Mouse (Mus musculus): Measurements from ENCODE around the gene Ptprn. TPM values are rescaled to one million over a fixed set of nuclear protein-coding genes. Genes with fewer than 3 reads are reported as not detected.

The Ptprn gene
- polyA plus RNA-seq, 1 experiment from 2014 or later, result 0.35 TPM

DNA sequence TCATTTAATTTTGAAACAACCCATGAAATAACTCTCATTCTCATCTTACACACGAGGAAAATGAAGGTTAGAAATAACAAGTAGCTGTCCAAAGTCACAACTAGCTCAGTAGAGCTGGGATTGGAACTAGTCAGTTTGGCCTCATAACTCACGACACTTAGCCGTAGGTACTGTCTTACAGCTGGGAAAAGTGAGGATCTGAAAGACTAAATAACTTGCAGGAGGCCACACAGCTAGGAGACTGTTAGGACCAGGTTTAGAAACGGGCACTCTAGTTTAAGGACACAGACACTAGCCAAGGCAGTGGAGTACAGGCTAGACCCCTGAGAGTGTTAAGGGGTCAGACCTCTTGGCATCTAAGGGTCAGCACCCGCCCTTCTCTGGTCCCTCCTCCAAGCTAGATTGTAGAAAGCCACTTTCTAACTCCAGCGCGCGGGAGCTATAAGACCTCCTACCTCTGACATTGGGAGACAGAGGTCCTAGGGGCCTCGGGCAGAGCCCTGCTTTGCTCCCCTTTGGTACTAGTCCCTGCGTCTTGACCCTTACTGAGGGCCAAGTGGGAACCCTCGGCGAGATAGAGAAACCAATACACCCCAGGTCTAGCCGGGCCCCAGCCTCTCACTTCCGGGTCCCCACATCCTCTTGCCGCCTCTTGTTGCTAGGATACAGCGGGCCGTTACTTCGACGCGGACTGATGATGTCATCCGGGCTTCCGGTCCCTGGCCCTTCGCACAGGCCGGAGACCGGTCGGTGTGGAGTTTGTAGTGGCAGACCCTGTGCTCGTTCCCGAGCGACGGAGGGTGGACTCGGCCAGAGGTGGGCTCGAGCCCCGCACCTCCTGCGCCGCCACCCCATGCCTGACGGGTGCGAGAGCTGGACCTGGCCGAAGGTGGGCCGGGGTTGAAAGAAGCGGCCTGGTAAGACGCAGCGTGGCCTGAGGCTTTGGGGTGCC is 53.9 kb downstream of the Ptprn start, which contains the start of the genes Glb1l and Stk16:
Gene Glb1l (minus strand): TSS at position 678 of the 952 bp plus-strand sequence.
Gene Stk16 (plus strand): TSS at position 703 of the 952 bp plus-strand sequence.
- 0 out of 2 replicates have a peak within 1 kb of the TSS, but pooled peaks have one; percentile 45 for H3K27ac ChIP-seq
- peak within 1 kb of the TSS; percentile 97 for H3K4me3 ChIP-seq (replicated peaks)
- peak within 1 kb of the TSS; percentile 90 for H3K9ac ChIP-seq (replicated peaks)
- 6% methylated on average over 42 of the region's 42 CpGs for WGBS
- peaks cover 37% of the 10 kb centered on the region for H3K36me3 ChIP-seq
- peak within 1 kb of the TSS; percentile 92 for H3K4me2 ChIP-seq
- ATAC-seq (ENCODE audit: insufficient number of reproducible peaks, insufficient read depth, low FRiP score, low TSS enrichment, low read depth), result peak; percentile 75
- no peaks in the 10 kb centered on the region; the same call in 1 of the 2 replicates for H3K27me3 ChIP-seq
- H3K4me1 ChIP-seq (replicated peaks), result peaks cover 29% of the 10 kb centered on the region
- no peaks in the 10 kb centered on the region for H3K9me3 ChIP-seq

DNA sequence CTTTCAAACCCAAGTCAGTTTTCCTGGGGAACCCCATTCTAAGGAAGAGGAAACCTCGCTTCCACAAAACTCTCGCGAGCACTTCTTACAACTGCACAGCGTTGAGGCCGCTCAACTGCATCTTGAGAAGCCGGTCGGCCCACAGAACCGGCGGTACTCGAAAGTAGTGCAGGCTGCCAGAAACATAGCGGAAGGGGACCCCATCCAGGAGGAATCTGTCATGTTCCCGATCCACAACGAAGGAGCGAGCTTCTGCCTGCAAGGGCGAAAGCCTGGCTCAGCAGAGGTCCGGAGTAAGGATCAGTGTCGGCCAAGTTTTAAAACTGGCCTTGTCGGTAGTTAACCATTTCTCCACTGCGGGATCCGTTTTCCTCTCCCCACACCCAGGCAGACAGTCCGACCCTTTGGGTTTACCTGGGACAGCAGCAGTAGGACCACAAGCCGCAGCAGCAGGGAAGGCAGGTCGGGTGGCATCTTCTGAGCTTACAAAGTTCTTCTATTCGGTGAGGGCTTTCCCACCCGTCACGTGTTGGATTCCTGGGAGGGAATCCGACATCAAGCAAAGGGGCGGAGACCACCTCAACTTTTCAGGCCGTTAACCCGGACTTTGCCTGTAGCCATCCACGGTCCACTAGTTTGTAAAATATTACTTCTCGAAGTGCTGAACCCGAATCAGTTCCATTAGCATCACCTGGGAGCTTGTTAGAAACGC is 55.2 kb downstream of the Ptprn start:
- H3K9me3 ChIP-seq, result no peaks in the 10 kb centered on the region
- peaks cover 24% of the 10 kb centered on the region for H3K36me3 ChIP-seq
- no peak overlapping the region for H3K27ac ChIP-seq
- H3K9ac ChIP-seq (replicated peaks), result peak overlapping the region; percentile 70
- ATAC-seq (ENCODE audit: insufficient number of reproducible peaks, insufficient read depth, low FRiP score, low TSS enrichment, low read depth), result no peak
- H3K27me3 ChIP-seq, result no peaks in the 10 kb centered on the region; the same call in 1 of the 2 replicates
- 14% methylated on average over 34 of the region's 34 CpGs for WGBS
- peak overlapping the region; percentile 97 for H3K4me3 ChIP-seq (replicated peaks)
- H3K4me1 ChIP-seq (replicated peaks), result peaks cover 29% of the 10 kb centered on the region
- H3K4me2 ChIP-seq, result peak overlapping the region; percentile 92

DNA sequence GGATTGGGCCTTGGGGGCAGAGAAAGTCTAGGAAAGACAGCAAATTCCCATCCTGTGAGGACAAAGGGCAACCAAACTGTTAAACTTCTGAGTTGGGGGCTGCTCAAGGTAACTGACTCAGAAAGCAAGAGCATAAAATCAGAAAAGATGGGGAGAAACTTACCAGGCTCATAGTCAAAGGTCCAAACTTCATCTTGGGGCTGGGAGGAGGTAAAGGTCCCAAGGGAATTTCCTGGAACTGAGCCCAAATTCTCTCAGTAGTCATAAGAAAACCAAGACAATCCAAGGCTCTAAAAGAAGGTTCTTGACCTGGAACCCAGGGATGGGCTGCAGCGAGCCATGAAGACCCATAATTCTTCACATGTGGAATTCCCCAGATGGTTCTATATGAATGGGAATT is 63.1 kb downstream of the Ptprn start:
- no peak for ATAC-seq (ENCODE audit: insufficient number of reproducible peaks, insufficient read depth, low FRiP score, low TSS enrichment, low read depth)
- no peak overlapping the region for H3K9ac ChIP-seq (replicated peaks)
- H3K9me3 ChIP-seq, result no peaks in the 10 kb centered on the region
- H3K4me3 ChIP-seq (replicated peaks), result no peak overlapping the region
- H3K4me1 ChIP-seq (replicated peaks), result no peaks in the 10 kb centered on the region
- no peak overlapping the region for H3K4me2 ChIP-seq
- H3K27me3 ChIP-seq, result no peaks in the 10 kb centered on the region
- H3K27ac ChIP-seq, result no peak overlapping the region
- peaks cover 40% of the 10 kb centered on the region for H3K36me3 ChIP-seq
- WGBS, result 86% methylated on average over 1 of the region's 1 CpGs

Small RNA genes within 50 kb of the gene (microRNA-seq; reads per million reads assigned to microRNA genes)
- not detected for gene Gm27943

Other genes starting within 250 kb of the Ptprn start
- gene Nhej1, start 139.3 kb downstream of the Ptprn start, polyA plus RNA-seq (2016; fragmentation: Nextera tagmentation; extraction: Ambion mirVana), result 12.0 and 12.1 TPM in 2 replicates
- gene Slc23a3, start 130.6 kb downstream of the Ptprn start, polyA plus RNA-seq (2016; fragmentation: Nextera tagmentation; extraction: Ambion mirVana), result 0.10 TPM in 1 of 2 replicates, not detected in the other
- 40.4 and 41.1 TPM in 2 replicates for gene Cnppd1, start 121.8 kb downstream of the Ptprn start, polyA plus RNA-seq (2016; fragmentation: Nextera tagmentation; extraction: Ambion mirVana)
- 36.9 and 38.0 TPM in 2 replicates for gene Retreg2, start 121.7 kb downstream of the Ptprn start, polyA plus RNA-seq (2016; fragmentation: Nextera tagmentation; extraction: Ambion mirVana)
- 34.9 and 37.1 TPM in 2 replicates for gene Zfand2b, start 95.9 kb downstream of the Ptprn start, polyA plus RNA-seq (2016; fragmentation: Nextera tagmentation; extraction: Ambion mirVana)
- 36.3 and 41.1 TPM in 2 replicates for gene Abcb6, start 84.1 kb downstream of the Ptprn start, polyA plus RNA-seq (2016; fragmentation: Nextera tagmentation; extraction: Ambion mirVana)
- 26.6 and 27.8 TPM in 2 replicates for gene Ankzf1, start 72.4 kb downstream of the Ptprn start, polyA plus RNA-seq (2016; fragmentation: Nextera tagmentation; extraction: Ambion mirVana)
- 22.0 and 24.1 TPM in 2 replicates for gene Atg9a, start 72.3 kb downstream of the Ptprn start, polyA plus RNA-seq (2016; fragmentation: Nextera tagmentation; extraction: Ambion mirVana)
- gene Glb1l, start 53.7 kb downstream of the Ptprn start, polyA plus RNA-seq (2016; fragmentation: Nextera tagmentation; extraction: Ambion mirVana), result 19.3 and 20.6 TPM in 2 replicates
- gene Stk16, start 53.7 kb downstream of the Ptprn start, polyA plus RNA-seq (2016; fragmentation: Nextera tagmentation; extraction: Ambion mirVana), result 131 and 134 TPM in 2 replicates
- 14.5 and 15.8 TPM in 2 replicates for gene Tuba4a, start 44.6 kb downstream of the Ptprn start, polyA plus RNA-seq (2016; fragmentation: Nextera tagmentation; extraction: Ambion mirVana)
- gene A630095N17Rik, start 32.4 kb downstream of the Ptprn start, polyA plus RNA-seq (2016; fragmentation: Nextera tagmentation; extraction: Ambion mirVana), result not detected in 2 replicates
- 40.7 and 42.8 TPM in 2 replicates for gene Dnajb2, start 28.1 kb downstream of the Ptprn start, polyA plus RNA-seq (2016; fragmentation: Nextera tagmentation; extraction: Ambion mirVana)
- 0.83 TPM in 1 of 2 replicates, not detected in the other for gene Resp18, start 13.9 kb upstream of the Ptprn start, polyA plus RNA-seq (2016; fragmentation: Nextera tagmentation; extraction: Ambion mirVana)
- 111 TPM in 2 replicates for gene Dnpep, start 53.5 kb upstream of the Ptprn start, polyA plus RNA-seq (2016; fragmentation: Nextera tagmentation; extraction: Ambion mirVana)
- 23.5 and 25.3 TPM in 2 replicates for gene Des, start 95.8 kb upstream of the Ptprn start, polyA plus RNA-seq (2016; fragmentation: Nextera tagmentation; extraction: Ambion mirVana)
- 30.4 and 30.7 TPM in 2 replicates for gene Speg, start 110.8 kb upstream of the Ptprn start, polyA plus RNA-seq (2016; fragmentation: Nextera tagmentation; extraction: Ambion mirVana)
- 49.1 and 61.0 TPM in 2 replicates for gene Gmppa, start 171.4 kb upstream of the Ptprn start, polyA plus RNA-seq (2016; fragmentation: Nextera tagmentation; extraction: Ambion mirVana)
- 0.50 and 0.78 TPM in 2 replicates for gene Asic4, start 185.9 kb upstream of the Ptprn start, polyA plus RNA-seq (2016; fragmentation: Nextera tagmentation; extraction: Ambion mirVana)
- 22.1 and 27.1 TPM in 2 replicates for gene Chpf, start 214.8 kb upstream of the Ptprn start, polyA plus RNA-seq (2016; fragmentation: Nextera tagmentation; extraction: Ambion mirVana)
- 0.36 and 0.74 TPM in 2 replicates for gene Tmem198, start 215.0 kb upstream of the Ptprn start, polyA plus RNA-seq (2016; fragmentation: Nextera tagmentation; extraction: Ambion mirVana)
- gene Obsl1, start 241.9 kb upstream of the Ptprn start, polyA plus RNA-seq (2016; fragmentation: Nextera tagmentation; extraction: Ambion mirVana), result 98.3 and 104 TPM in 2 replicates
- gene Inha, start 242.6 kb upstream of the Ptprn start, polyA plus RNA-seq (2016; fragmentation: Nextera tagmentation; extraction: Ambion mirVana), result 9.5 and 11.9 TPM in 2 replicates